Mouse (Mus musculus) limb, embryonic 12.5 days (tissue): ENCODE measurements around the gene Prap1. TPM values are rescaled to one million over a fixed set of nuclear protein-coding genes. Genes with fewer than 3 reads are reported as not detected.
A peak's percentile ranks its signal among the peaks of the same experiment; 100 is the strongest.

Experiments used
- ATAC-seq: fragments of 200-750 bp; cut with Nextera tagmentation; 2 replicates; pipeline ENCODE4 v1.8.0; 2017; ENCODE audit warnings: low read depth, moderate TSS enrichment; ENCODE audit not compliant: insufficient number of reproducible peaks, insufficient read depth, low FRiP score, low TSS enrichment
- H3K27ac ChIP-seq: fragments of 300-500 bp; sonication (generic); 2 replicates; pipeline ENCODE4 v1.5.1; 2016; ENCODE audit warnings: mild to moderate bottlenecking, moderate library complexity
- H3K27me3 ChIP-seq: fragments of 300-500 bp; sonication (generic); 2 replicates; pipeline ENCODE4 v1.6.1; 2016; ENCODE audit warnings: mild to moderate bottlenecking, moderate library complexity
- H3K36me3 ChIP-seq: fragments of 300-500 bp; sonication (generic); 2 replicates; pipeline ENCODE4 v1.6.1; 2016; ENCODE audit warnings: mild to moderate bottlenecking, moderate library complexity
- H3K4me1 ChIP-seq: fragments of 300-500 bp; sonication (generic); replicated peaks from 2 replicates; pipeline ENCODE4 v1.6.1; 2016
- H3K4me2 ChIP-seq: fragments of 300-500 bp; sonication (generic); 2 replicates; pipeline ENCODE4 v1.6.1; 2016; ENCODE audit warnings: mild to moderate bottlenecking, moderate library complexity
- H3K4me3 ChIP-seq: fragments of 300-500 bp; sonication (generic); replicated peaks from 2 replicates; pipeline ENCODE4 v1.5.1; 2016; ENCODE audit warnings: mild to moderate bottlenecking
- H3K9ac ChIP-seq: fragments of 300-500 bp; sonication (generic); replicated peaks from 2 replicates; pipeline ENCODE4 v1.6.1; 2016; ENCODE audit warnings: mild to moderate bottlenecking, moderate library complexity
- H3K9me3 ChIP-seq: fragments of 300-500 bp; sonication (generic); 2 replicates; pipeline ENCODE4 v1.6.1; 2016; ENCODE audit warnings: mild to moderate bottlenecking, moderate library complexity
- WGBS: fragments of 180-500 bp; shearing (Covaris S2); methylation state at CpG from one replicate; pipeline ENCODE4 v1.1.7; 2016; 5-methylcytosine and 5-hydroxymethylcytosine counted together
- polyA plus RNA-seq: library from polyadenylated mRNA; unstranded; fragments of >200 nt; fragmentation: Nextera tagmentation; extraction: Ambion mirVana; gene quantifications from 2 replicates; pipeline ENCODE4 v1.2.1, GENCODE M21; 2016

Gene Prap1
- polyA plus RNA-seq, 1 experiment from 2014 or later = not detected

GRCm38 (mm10) chr7:140060936-140061831, 32.0 kb upstream of the Prap1 start:
- peaks cover 29% of the 10 kb centered on the region for H3K4me1 ChIP-seq
- peak overlapping the region; percentile 45 for H3K4me3 ChIP-seq
- no peak overlapping the region for H3K27ac ChIP-seq
- no peaks in the 10 kb centered on the region for H3K36me3 ChIP-seq
- 1% methylated on average over 47 of the region's 47 CpGs for WGBS
- peak overlapping the region; percentile 53 for H3K9ac ChIP-seq
- H3K4me2 ChIP-seq = peak overlapping the region; percentile 90
- peaks cover 98% of the 10 kb centered on the region for H3K27me3 ChIP-seq
- no peak for ATAC-seq
- no peaks in the 10 kb centered on the region for H3K9me3 ChIP-seq

GRCm38 (mm10) chr7:140061832-140062130, 31.4 kb upstream of the Prap1 start:
- no peak overlapping the region for H3K9ac ChIP-seq

GRCm38 (mm10) chr7:140062307-140062706, 30.9 kb upstream of the Prap1 start:
- Histone ChIP-seq H3K27me3 (peaks cover 87% of the 10 kb centered on the region), H3K4me3 (no peak overlapping the region), H3K9me3 (no peaks in the 10 kb centered on the region), H3K36me3 (no peaks in the 10 kb centered on the region), H3K9ac (no peak overlapping the region), H3K4me2 (0 out of 2 replicates have a peak overlapping the region, but pooled peaks have one; percentile 90), H3K4me1 (peaks cover 29% of the 10 kb centered on the region), H3K27ac (no peak overlapping the region)
- WGBS = 21% methylated on average over 11 of the region's 11 CpGs
- ATAC-seq = no peak

More at GRCm38 (mm10) chr7:140061832-140062130, 31.4 kb upstream of the Prap1 start:
- ATAC-seq = no peak
- Histone ChIP-seq H3K4me1 (peaks cover 29% of the 10 kb centered on the region), H3K9me3 (no peaks in the 10 kb centered on the region), H3K36me3 (no peaks in the 10 kb centered on the region), H3K27me3 (peaks cover 92% of the 10 kb centered on the region), H3K27ac (no peak overlapping the region), H3K4me2 (peak overlapping the region; percentile 90), H3K4me3 (peak overlapping the region; percentile 45)
- WGBS = 2% methylated on average over 6 of the region's 6 CpGs

- H3K36me3 ChIP-seq = no peaks in the 10 kb centered on the region
- no peak overlapping the region for H3K4me2 ChIP-seq
- H3K27me3 ChIP-seq = peaks cover 84% of the 10 kb centered on the region
- no peaks in the 10 kb centered on the region for H3K9me3 ChIP-seq
- 16% methylated on average over 7 of the region's 7 CpGs for whole genome bisulfite sequencing
- no peak for ATAC-seq
- peaks cover 24% of the 10 kb centered on the region for H3K4me1 ChIP-seq
- H3K27ac ChIP-seq = no peak overlapping the region
- H3K4me3 ChIP-seq = no peak overlapping the region
- no peak overlapping the region for H3K9ac ChIP-seq
Observed at GRCm38 (mm10) chr7:140063092-140063491, 30.1 kb upstream of the Prap1 start.

- Histone ChIP-seq H3K27ac (no peak overlapping the region), H3K4me2 (no peak overlapping the region), H3K4me1 (no peaks in the 10 kb centered on the region), H3K36me3 (no peaks in the 10 kb centered on the region), H3K9ac (no peak overlapping the region), H3K27me3 (peaks cover 51% of the 10 kb centered on the region), H3K4me3 (no peak overlapping the region), H3K9me3 (no peaks in the 10 kb centered on the region)
- WGBS = 66% methylated on average over 6 of the region's 6 CpGs
- ATAC-seq = no peak
Observed at GRCm38 (mm10) chr7:140067397-140067796, 25.8 kb upstream of the Prap1 start.

GRCm38 (mm10) chr7:140070042-140070711, 23.0 kb upstream of the Prap1 start:
- Histone ChIP-seq H3K4me1 (no peaks in the 10 kb centered on the region), H3K27me3 (peaks cover 33% of the 10 kb centered on the region), H3K9ac (peak overlapping the region; percentile 50), H3K4me2 (peak overlapping the region; percentile 50), H3K9me3 (no peaks in the 10 kb centered on the region), H3K27ac (no peak overlapping the region), H3K4me3 (peak overlapping the region; percentile 29), H3K36me3 (no peaks in the 10 kb centered on the region)
- 33% methylated on average over 39 of the region's 39 CpGs for WGBS
- ATAC-seq = no peak

- no peak overlapping the region for H3K4me3 ChIP-seq
- no peak overlapping the region for H3K9ac ChIP-seq
- ATAC-seq = no peak
- WGBS = 80% methylated on average over 6 of the region's 6 CpGs
- H3K9me3 ChIP-seq = no peaks in the 10 kb centered on the region
- H3K4me2 ChIP-seq = no peak overlapping the region
- peaks cover 49% of the 10 kb centered on the region for H3K27me3 ChIP-seq
- H3K36me3 ChIP-seq = no peaks in the 10 kb centered on the region
- no peak overlapping the region for H3K27ac ChIP-seq
- H3K4me1 ChIP-seq = peaks cover 13% of the 10 kb centered on the region
Observed at GRCm38 (mm10) chr7:140077698-140078097, 15.5 kb upstream of the Prap1 start.

- peaks cover 13% of the 10 kb centered on the region for H3K4me1 ChIP-seq
- H3K4me2 ChIP-seq = no peak overlapping the region
- H3K27ac ChIP-seq = no peak overlapping the region
- H3K4me3 ChIP-seq = no peak overlapping the region
- H3K9ac ChIP-seq = no peak overlapping the region
- ATAC-seq = no peak
- no peaks in the 10 kb centered on the region for H3K9me3 ChIP-seq
- H3K36me3 ChIP-seq = no peaks in the 10 kb centered on the region
- 4% methylated on average over 5 of the region's 5 CpGs for WGBS
- peaks cover 57% of the 10 kb centered on the region for H3K27me3 ChIP-seq
Observed at GRCm38 (mm10) chr7:140078711-140079110, 14.5 kb upstream of the Prap1 start.

- peaks cover 54% of the 10 kb centered on the region for H3K27me3 ChIP-seq
- WGBS = 5% methylated on average over 24 of the region's 24 CpGs
- ATAC-seq = peak; percentile 79
- no peaks in the 10 kb centered on the region for H3K9me3 ChIP-seq
- H3K36me3 ChIP-seq = no peaks in the 10 kb centered on the region
- no peak overlapping the region for H3K9ac ChIP-seq
- H3K27ac ChIP-seq = no peak overlapping the region
- H3K4me2 ChIP-seq = peak overlapping the region; percentile 54
- peaks cover 13% of the 10 kb centered on the region for H3K4me1 ChIP-seq
- H3K4me3 ChIP-seq = peak overlapping the region; percentile 32
Observed at GRCm38 (mm10) chr7:140080503-140081156, 12.6 kb upstream of the Prap1 start.

- Histone ChIP-seq H3K4me3 (peak overlapping the region; percentile 32), H3K4me2 (peak overlapping the region; percentile 54; the same call in 1 of the 2 replicates), H3K9ac (no peak overlapping the region), H3K4me1 (peaks cover 13% of the 10 kb centered on the region), H3K9me3 (no peaks in the 10 kb centered on the region), H3K36me3 (no peaks in the 10 kb centered on the region), H3K27ac (no peak overlapping the region), H3K27me3 (peaks cover 54% of the 10 kb centered on the region)
- WGBS = 19% methylated on average over 20 of the region's 20 CpGs
- ATAC-seq = peak; percentile 28; the same call in 1 of the 2 replicates
Observed at GRCm38 (mm10) chr7:140081408-140082241, 11.6 kb upstream of the Prap1 start.
